Mouse (Mus musculus) spleen, postnatal 4 days (tissue): Measurements from ENCODE around the gene Dhx58.
A peak's percentile ranks its signal among the peaks of the same experiment; 100 is the strongest.
"Not testable (repeated sequence)": the region's sequence is repeated elsewhere in the genome, so short reads cannot be mapped to it uniquely, and the experiment has no call there.

ENCODE experiments used
- DNase-seq, 2 experiments: peaks; one replicate each; pipeline ENCODE4 v3.0.0; 2022; ENCODE audit warnings: low spot score in 2 of 2

Gene Dhx58

DNA sequence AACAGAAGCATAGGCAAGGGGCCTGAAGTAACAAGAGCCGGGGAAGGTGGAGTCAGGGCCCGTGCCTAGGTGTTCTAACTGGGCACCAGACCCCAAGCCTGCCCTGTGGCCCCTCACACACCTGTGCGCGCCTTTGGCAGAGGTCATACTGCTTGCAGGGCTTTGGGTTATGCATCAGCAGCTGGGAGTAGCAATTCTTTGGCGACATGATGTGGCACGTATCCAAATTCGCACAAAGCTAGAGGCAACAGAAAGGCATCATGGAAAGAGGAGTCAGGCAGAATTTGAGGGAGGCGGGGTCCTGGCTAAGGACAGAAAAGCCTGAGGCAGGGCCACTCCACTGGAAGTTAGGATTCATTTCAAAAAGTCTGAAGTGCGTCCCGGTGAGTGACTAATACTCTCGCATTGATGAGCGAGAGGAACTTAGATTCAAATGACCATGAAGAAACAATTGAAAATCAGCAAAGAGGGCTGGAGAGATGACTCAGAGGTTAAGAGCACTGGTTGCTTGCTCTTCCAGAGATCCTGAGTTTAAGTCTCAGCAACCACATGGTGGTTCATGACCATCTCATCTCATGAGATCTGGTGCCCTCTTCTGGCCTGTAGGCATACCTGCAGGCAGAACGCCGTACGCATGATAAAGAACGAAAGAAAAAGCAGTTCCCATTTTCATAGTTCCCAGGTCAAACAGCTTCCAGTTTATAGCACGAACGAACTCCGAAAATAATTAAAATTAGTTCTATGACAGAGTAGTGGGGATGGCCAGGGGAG lies 1.8 kb downstream of the Dhx58 start:
- peak; percentile 62 to 82 for DNase-seq

DNA sequence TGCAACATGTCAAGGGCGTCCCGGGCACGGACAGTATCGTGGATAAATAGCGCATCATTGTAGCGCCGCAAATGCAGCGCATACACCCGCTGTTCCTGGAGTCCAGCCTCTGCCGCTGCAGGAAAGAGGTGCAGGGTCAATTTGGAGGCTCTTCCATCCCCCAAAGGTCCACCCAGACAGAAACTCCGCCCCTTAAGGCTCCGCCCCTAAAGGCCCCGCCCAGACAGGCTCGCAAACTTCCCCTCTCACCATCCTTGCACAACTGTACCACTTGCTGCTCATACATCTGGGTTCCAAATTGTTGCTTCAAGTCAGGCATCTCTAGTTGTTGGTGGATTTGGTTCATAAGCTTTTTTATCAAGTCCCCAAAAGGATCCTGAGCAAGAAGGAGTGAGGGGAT lies 2.8 kb downstream of the Dhx58 start:
- peak; percentile 83 to 85 for DNase-seq

GRCm38 (mm10) chr11:100700710-100701109 lies 3.4 kb downstream of the Dhx58 start:
- DNase-seq: no peak

- no peak for DNase-seq
Measured at GRCm38 (mm10) chr11:100697921-100698320, 6.2 kb downstream of the Dhx58 start.

DNA sequence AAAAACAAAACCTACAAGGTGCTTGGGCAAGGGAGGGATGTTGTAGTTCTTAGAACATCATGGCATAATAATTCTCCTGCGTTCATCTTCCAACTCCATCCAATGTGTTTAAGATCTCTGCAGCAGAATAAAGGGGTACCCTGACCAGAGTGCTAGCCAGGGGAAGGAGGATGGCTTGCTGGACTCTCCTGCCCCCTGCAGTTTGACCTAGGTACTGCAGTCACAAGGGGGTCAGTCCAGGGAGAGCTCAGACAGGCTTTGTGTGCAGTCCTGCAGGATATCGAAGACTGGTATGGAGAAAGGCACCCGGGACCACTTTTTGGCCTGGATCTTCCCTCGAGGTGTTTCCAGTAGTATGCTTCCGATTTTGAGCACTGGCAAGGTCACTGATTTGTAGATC lies 9.1 kb downstream of the Dhx58 start:
- peak; percentile 74 to 92 for DNase-seq

DNA sequence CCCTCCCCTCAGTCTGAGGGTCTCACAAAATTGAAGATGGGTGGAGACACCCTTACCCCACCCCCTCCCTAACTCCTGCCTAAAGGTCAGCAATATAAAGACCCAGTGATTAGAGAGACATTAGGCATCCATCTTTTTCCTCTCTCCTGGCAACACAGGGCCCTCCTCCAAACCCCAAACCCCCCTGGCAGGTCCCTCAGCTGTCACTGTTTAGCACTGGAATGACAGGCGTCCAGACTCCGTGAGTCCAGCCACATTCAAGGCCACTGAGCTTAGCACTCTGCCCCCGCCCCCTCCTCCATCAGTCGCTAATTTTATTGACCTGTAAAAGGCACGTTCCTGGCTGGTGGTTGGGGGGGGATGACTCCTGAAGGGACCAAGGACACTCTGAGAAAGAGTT lies 10.9 kb downstream of the Dhx58 start:
- no peak for DNase-seq

DNA sequence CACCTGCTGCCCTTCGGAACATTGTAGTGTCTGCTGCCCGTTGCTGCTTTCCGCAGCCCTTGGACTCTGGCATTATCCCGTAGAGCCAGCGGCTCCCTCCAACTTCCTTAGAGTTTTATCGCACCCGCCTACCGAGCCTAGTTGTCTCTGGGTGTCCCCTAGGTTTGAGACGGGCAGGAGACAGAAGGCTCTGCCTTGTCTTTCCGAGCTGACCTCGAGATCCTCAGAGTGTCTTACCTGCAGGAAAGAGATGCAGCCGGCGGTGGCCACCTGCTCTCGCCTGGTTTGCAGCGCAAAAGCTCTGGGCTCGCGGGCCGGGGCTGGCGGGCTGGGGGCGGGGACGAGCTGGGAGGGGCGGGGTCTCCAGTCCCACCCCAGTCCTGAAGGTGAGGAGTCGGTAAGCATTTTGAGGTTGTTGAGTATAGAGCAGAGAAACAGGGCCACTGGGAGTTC lies 11.9 kb downstream of the Dhx58 start, which contains the start of gene Zfp385c:
Gene Zfp385c (minus strand): TSS at position 292 of the 453 bp plus-strand sequence.
- no peak for DNase-seq

- no peak for DNase-seq
Measured at GRCm38 (mm10) chr11:100690389-100690788, 13.7 kb downstream of the Dhx58 start.

DNA sequence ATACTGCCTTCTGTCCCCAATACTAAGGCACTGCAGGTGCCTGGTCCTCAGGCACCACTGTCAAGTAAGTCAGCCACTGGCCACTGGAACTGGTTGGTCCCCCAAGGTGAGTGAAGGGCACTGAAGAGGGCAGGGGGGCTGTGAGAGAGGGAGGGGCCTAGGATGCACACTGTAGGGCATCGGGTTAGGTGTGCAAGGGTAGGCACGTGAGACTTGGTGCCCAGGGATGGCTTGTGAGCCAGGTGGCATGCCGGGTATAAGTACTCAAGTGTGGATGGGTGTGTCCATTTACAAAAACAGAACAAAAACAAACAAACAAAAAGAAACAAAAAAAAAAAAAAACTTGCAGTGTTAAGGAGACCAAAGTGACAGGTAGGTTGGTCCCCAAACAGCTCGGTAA lies 15.6 kb downstream of the Dhx58 start:
- DNase-seq: no peak

DNA sequence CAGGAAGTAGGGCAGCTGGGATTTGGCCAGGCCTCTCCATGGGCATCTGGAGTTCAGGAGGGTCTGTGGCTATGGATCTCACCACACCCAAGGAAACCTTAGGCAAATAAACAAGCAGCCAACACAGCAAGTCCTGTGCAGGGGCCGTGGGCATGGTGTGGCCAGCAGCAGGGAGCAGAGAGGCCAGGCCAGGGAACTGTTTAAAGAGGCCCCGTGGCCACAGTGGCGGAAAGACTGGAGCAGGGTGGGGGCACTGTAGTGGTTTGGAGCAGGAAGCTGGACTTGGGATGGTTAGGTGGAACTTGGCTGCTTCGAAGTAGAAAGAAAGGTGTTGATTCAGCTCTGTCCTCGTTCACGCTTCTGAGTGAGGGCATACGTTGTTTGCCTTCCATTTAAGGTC lies 16.8 kb downstream of the Dhx58 start:
- no peak for DNase-seq

DNA sequence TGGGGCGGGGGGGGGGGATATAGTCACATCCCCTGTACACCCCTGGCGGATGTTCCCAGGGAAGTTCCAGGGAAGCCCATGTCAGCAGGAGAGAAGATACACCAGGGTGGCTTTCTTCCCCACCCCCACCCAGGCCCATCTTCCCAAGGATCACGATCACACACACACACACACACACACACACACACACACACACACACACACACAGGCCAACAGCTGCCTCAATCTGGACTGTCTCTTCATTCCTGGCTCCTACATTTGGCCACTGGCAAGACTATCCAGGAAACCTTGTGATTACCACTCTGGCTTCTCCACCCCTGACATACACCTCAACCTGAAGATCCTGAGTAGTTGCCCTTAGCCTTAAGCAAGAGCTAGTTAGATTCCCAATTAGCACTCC lies 18.7 kb downstream of the Dhx58 start:
- no peak for DNase-seq

GRCm38 (mm10) chr11:100684084-100684483 lies 20.0 kb downstream of the Dhx58 start:
- DNase-seq: no peak

DNA sequence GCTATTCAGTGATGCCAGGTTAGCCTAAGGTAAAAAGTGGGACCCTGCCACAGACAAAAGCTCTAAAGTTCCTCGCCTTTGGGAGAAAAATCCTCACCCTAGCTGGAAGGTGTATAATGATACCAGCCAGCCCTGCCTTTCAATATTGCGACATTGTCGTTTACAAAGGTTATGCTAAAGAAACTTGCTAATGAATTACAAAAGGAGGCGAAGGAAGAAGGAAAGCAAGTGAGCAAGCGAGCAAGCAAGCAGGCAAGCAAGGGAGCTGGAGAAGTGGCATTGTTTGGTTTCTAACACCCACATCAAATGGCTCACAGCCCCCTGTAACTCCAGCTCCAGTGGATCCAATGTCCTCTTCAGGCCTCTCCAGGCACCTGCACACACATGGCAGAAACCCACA lies 21.5 kb downstream of the Dhx58 start:
- DNase-seq: no peak

DNA sequence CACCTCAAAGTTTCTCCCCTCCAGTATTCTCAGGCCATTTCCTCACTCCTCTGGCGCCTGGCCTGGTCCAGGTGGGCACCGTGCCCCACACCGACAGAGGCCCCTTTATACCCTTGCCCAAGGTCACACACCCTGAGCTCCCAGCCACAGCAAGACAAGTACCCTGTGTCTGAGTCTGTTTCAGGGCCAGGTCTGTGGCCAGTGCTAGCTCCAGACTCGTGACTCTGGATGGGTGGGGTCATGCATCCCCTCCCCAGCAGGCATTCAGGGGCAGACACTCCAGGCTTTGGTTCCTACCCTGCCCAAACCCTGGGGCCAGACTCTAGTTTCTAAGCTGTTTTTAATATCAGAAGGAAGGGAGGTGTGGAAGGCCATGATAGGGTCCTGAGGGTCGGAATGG lies 22.2 kb downstream of the Dhx58 start:
- DNase-seq: no peak

DNA sequence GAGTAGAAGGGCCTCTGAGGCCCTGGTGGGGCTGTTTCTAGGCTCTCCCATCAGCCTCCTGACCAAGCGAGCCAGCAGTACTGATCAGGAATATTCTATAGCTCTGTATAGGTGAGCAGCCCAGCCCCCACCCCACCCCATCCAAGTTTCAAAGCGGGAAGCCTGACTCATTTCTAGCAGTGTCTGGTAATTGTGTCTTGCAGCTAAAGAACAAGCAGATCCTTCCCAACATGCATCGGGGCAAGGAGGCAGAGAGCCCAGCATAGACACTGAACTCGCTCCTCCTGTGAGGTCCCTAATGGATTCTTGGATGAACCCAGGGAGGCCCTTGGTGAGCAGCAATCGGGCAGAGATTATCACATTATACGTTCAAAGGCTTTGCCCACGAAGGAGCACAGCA lies 26.3 kb downstream of the Dhx58 start:
- no peak for DNase-seq

DNA sequence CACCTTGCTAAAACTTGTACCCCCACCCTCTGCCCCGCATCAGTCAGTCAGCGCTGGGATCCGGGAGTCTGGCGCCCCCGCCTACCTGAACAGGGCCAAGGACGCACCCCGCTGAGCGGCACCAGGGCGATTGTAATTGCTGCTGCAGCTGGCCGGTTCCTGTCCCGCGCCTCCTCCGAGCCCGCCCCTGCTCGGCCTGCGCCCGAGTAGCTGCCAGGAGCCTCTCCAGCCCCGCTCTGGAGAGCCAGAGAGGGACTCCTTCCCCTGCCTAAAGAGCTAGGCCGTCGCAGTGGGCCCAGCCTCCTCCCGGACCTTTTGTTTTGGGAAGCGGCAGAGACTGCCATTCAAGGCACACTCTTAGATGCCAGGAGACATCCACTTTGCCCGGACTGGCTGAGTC lies 30.9 kb downstream of the Dhx58 start:
- DNase-seq: no peak

GRCm38 (mm10) chr11:100671956-100672355 lies 32.1 kb downstream of the Dhx58 start:
- no peak for DNase-seq

DNA sequence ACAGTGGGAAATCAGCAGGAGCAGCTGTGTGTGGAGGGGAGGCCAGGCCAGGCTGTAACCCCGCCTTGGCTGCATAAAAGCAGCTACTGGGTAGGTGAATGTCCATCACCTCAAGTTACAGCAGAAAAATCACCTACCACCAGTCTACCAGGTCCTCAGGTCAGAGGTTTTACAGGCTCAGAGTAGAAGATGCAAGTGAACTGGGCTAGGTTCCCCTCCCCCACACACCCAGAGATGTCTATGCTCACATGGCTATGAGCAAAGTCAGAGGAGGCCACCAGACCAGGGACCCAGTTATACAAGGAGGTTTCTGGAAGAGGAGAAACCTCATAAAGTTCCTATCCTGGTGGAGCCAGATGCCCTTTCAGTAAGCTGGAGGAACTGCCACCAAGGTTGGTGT lies 33.0 kb downstream of the Dhx58 start:
- no peak for DNase-seq

GRCm38 (mm10) chr11:100659806-100660205 lies 44.3 kb downstream of the Dhx58 start:
- DNase-seq: no peak

DNA sequence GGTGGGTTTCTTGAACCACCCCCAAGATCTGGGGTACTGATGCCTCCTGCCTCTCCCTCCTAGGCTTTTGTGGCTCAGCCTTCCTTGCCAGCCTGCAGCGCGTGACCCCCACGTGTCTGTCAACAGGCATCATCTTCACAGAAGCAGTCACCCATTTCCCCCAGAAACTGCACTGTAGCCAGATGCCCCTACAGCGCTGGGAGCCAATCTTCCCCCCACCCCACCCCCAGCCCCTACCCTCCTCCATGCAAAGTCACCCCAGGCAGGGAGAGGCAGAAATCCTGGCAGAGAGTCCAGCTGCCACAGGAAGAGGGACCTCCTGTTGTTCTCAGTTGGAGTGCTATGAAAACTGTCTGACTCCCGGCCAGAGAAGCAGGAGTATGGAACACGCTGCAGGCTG lies 47.6 kb downstream of the Dhx58 start:
- no peak for DNase-seq

- DNase-seq: not testable (repeated sequence)
Measured at GRCm38 (mm10) chr11:100655589-100655988, 48.5 kb downstream of the Dhx58 start.

DNA sequence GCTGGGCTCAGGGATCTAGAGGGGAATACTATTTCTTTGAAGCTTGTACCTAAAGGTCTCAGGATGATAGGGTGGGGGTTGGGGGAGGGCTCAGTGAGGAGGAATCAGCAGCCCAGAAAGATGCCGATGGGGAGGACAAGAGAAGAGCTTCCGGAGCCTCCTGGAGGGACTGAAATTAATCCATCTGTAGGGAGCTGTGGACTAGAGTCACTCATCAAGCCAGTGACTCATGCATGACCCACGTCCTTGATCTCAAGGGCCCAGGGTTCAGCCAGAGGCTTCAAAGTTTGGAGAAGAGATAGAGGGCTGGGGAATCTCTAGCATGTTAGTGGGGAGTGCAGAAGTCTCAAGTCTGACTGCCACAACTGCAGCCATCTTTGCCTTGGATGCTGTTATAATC lies 52.3 kb downstream of the Dhx58 start:
- no peak for DNase-seq

DNA sequence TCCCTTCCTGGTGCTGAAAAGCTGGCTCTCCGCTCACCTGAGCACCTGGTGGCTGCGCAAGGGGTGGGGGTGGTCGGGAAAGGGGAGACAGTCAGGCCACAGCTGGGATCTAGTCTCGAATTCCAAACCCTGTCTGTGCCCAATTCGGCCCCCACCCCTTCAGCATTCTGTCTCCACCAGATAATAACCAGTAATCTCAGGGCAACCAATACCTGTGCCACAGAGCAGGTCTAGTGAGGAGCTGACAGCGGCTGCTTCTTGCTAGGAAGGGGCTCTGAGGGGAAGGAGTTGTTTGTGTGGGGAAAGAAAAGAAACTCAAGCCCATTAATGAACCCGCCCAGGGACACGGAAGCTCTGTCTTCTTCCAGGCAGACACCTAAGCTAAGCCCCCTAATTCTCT lies 52.9 kb downstream of the Dhx58 start:
- DNase-seq: no peak

DNA sequence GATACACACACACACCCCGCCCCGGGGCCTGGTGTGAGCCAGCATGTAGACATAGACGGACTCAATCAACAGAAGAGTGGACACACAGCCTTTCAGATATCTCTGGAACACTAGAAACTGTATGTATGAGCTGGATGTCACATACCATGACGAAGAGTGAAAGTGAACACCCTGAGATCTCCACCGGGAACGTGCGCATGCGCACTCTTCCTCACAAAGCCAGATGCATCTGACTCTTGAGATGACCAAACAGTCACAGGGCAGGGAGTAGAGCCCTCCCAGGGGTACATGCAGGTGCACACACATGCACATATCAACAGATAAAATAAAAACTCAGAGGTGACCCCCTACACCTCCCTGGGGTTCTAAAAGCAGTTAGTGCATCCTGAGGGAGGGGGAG lies 55.7 kb downstream of the Dhx58 start:
- DNase-seq: no peak
